7 mouse cellular contexts compared by ENCODE assay signal in genomic region chr1:52844354-52844753, GRCm38 (mm10). TPM values are rescaled to one million over a fixed set of nuclear protein-coding genes. Genes with fewer than 3 reads are reported as not detected.
DNase-seq lines count a peak whose midpoint lies in the region; ATAC-seq and TF ChIP-seq lines count a peak whose summit lies in the region.

No protein-coding gene starts in this region.

- no peaks in the 10 kb centered on the region for H3K36me3 ChIP-seq in testis, adult 2 months (ENCODE audit: control insufficient read depth, insufficient read depth, low read length)
- no peaks in the 10 kb centered on the region for H3K36me3 ChIP-seq in forebrain, postnatal 0 days (ENCODE audit: insufficient read depth)
- no peaks in the 10 kb centered on the region for H3K36me3 ChIP-seq in limb, embryonic 14.5 days (ENCODE audit: control insufficient read depth, insufficient read depth, low read length)
- H3K36me3 ChIP-seq in stomach, embryonic 16.5 days (ENCODE audit: control insufficient read depth, insufficient read depth, low read length): no peaks in the 10 kb centered on the region

- H3K4me3 ChIP-seq in testis, adult 2 months (ENCODE audit: control insufficient read depth, low read depth, low read length): peak overlapping the region; percentile 84
- peak overlapping the region; percentile 67 for H3K4me3 ChIP-seq in forebrain, postnatal 0 days (ENCODE audit: low read depth, low read length)
- peak overlapping the region; percentile 62 for H3K4me3 ChIP-seq in limb, embryonic 14.5 days (replicated peaks; ENCODE audit: low read length)
- peak overlapping the region; percentile 61 for H3K4me3 ChIP-seq in stomach, embryonic 16.5 days (replicated peaks; ENCODE audit: low read length)

- no peak for TF ChIP-seq POLR2A in testis, adult 2 months (IDR thresholded peaks at IDR 0.05; ENCODE audit: control insufficient read depth, low read depth, low read length)
- no peak for TF ChIP-seq POLR2A in limb, embryonic 14.5 days (IDR thresholded peaks at IDR 0.05; ENCODE audit: borderline replicate concordance, extremely low read depth, insufficient read depth, insufficient read length)

- no peak for DNase-seq in testis, postnatal 14 days (ENCODE audit: low spot score)
- no peak for DNase-seq in forebrain, postnatal 0 days
- no peak for DNase-seq in limb, embryonic 14.5 days (ENCODE audit: low spot score)
- no peak for DNase-seq in embryo, embryonic 9.5 days (ENCODE audit: extremely low spot score)
- DNase-seq in cerebellum, adult 18-20 months: no peak

- no peaks in the 10 kb centered on the region for H3K9me3 ChIP-seq in forebrain, postnatal 0 days (ENCODE audit: low read length)
- H3K9me3 ChIP-seq in limb, embryonic 14.5 days (ENCODE audit: control insufficient read depth, low read length): no peaks in the 10 kb centered on the region
- H3K9me3 ChIP-seq in stomach, embryonic 16.5 days (replicated peaks; ENCODE audit: control insufficient read depth, low read length): no peaks in the 10 kb centered on the region

- no peak; the same call in 1 of the 2 replicates for ATAC-seq in forebrain, postnatal 0 days
- no peak; the same call in 1 of the 2 replicates for ATAC-seq in limb, embryonic 14.5 days (ENCODE audit: low FRiP score, low read depth)
- ATAC-seq in stomach, embryonic 16.5 days (ENCODE audit: insufficient read depth, low FRiP score): no peak; the same call in 1 of the 2 replicates

- H3K4me2 ChIP-seq in forebrain, postnatal 0 days (ENCODE audit: low read depth): peak overlapping the region; percentile 77
- peak overlapping the region; percentile 69; the same call in 1 of the 2 replicates for H3K4me2 ChIP-seq in limb, embryonic 14.5 days (replicated peaks; ENCODE audit: low read depth, low read length, severe bottlenecking)
- peak overlapping the region; percentile 93 for H3K4me2 ChIP-seq in stomach, embryonic 16.5 days (ENCODE audit: low read depth, low read length)

- TF ChIP-seq CTCF in testis, adult 2 months (IDR thresholded peaks at IDR 0.05; ENCODE audit: control insufficient read depth, insufficient read depth, insufficient replicate concordance, low read depth, low read length): no peak
- TF ChIP-seq CTCF in forebrain, postnatal 0 days (IDR thresholded peaks at IDR 0.05; ENCODE audit: low read depth): no peak

- H3K27me3 ChIP-seq in testis, adult 2 months (ENCODE audit: control insufficient read depth, insufficient read depth, low read length): no peaks in the 10 kb centered on the region
- H3K27me3 ChIP-seq in forebrain, postnatal 0 days (ENCODE audit: insufficient read depth, low read length): no peaks in the 10 kb centered on the region
- no peaks in the 10 kb centered on the region for H3K27me3 ChIP-seq in limb, embryonic 14.5 days (ENCODE audit: control insufficient read depth, insufficient read depth, low read length)
- H3K27me3 ChIP-seq in stomach, embryonic 16.5 days (ENCODE audit: control insufficient read depth, insufficient read depth, low read length): no peaks in the 10 kb centered on the region

- peaks cover 2% of the 10 kb centered on the region for H3K4me1 ChIP-seq in testis, adult 2 months (ENCODE audit: control insufficient read depth, insufficient read depth, low read length)
- H3K4me1 ChIP-seq in forebrain, postnatal 0 days (ENCODE audit: insufficient read depth): no peaks in the 10 kb centered on the region; the same call in 1 of the 2 replicates
- H3K4me1 ChIP-seq in limb, embryonic 14.5 days (ENCODE audit: control insufficient read depth, insufficient read depth, low read length): peaks cover 5% of the 10 kb centered on the region; the same call in 1 of the 2 replicates
- no peaks in the 10 kb centered on the region; the same call in 1 of the 2 replicates for H3K4me1 ChIP-seq in stomach, embryonic 16.5 days (ENCODE audit: control insufficient read depth, insufficient read depth, low read length)

- H3K9ac ChIP-seq in forebrain, postnatal 0 days: peak overlapping the region; percentile 70
- H3K9ac ChIP-seq in limb, embryonic 14.5 days (ENCODE audit: low read depth, low read length, severe bottlenecking): no peak overlapping the region
- H3K9ac ChIP-seq in stomach, embryonic 16.5 days (ENCODE audit: low read length): no peak overlapping the region

- 22% methylated on average over 3 of the region's 3 CpGs for WGBS in forebrain, postnatal 0 days
- 11% methylated on average over 3 of the region's 3 CpGs for WGBS in limb, embryonic 14.5 days
- WGBS in stomach, embryonic 16.5 days: 13% methylated on average over 3 of the region's 3 CpGs

- H3K27ac ChIP-seq in testis, adult 2 months (ENCODE audit: control insufficient read depth, insufficient read depth, low read depth, low read length): peak overlapping the region; percentile 17; the same call in 1 of the 2 replicates
- no peak overlapping the region for H3K27ac ChIP-seq in forebrain, postnatal 0 days (ENCODE audit: low read depth, low read length)
- no peak overlapping the region for H3K27ac ChIP-seq in limb, embryonic 14.5 days (replicated peaks; ENCODE audit: low read depth, low read length)
- peak overlapping the region; percentile 69 for H3K27ac ChIP-seq in stomach, embryonic 16.5 days (ENCODE audit: low read length)

RNA-seq across cellular contexts. Expression of gene Hibch, which starts 0.4 kb away (rescaled TPM):
- polyA plus RNA-seq in testis, adult 2 months (2012; rRNA removed): 3.6 and 5.0 TPM in 2 replicates
- total RNA-seq in forebrain, postnatal 0 days (2014; rRNA removed): 9.9 and 12.8 TPM in 2 replicates
- 15.2 and 15.4 TPM in 2 replicates for polyA plus RNA-seq in forebrain, postnatal 0 days (2015; fragmentation: Nextera tagmentation; extraction: Ambion mirVana)
- 18.4 and 20.4 TPM in 2 replicates for polyA plus RNA-seq in limb, embryonic 14.5 days (2012; rRNA removed)
- polyA plus RNA-seq in limb, embryonic 14.5 days (2014; fragmentation: Nextera tagmentation; extraction: Ambion mirVana): 24.4 and 25.7 TPM in 2 replicates
- 25.1 and 26.2 TPM in 2 replicates for polyA plus RNA-seq in stomach, embryonic 16.5 days (2015; fragmentation: Nextera tagmentation; extraction: Ambion mirVana)

RNA-seq across cellular contexts. Expression of gene Inpp1, which starts 26.9 kb away (rescaled TPM):
- polyA plus RNA-seq in testis, adult 2 months (2012; rRNA removed): 31.2 and 32.5 TPM in 2 replicates
- total RNA-seq in forebrain, postnatal 0 days (2014; rRNA removed): 38.5 and 38.6 TPM in 2 replicates
- 30.1 and 38.1 TPM in 2 replicates for polyA plus RNA-seq in forebrain, postnatal 0 days (2015; fragmentation: Nextera tagmentation; extraction: Ambion mirVana)
- 17.2 and 19.9 TPM in 2 replicates for polyA plus RNA-seq in limb, embryonic 14.5 days (2012; rRNA removed)
- polyA plus RNA-seq in limb, embryonic 14.5 days (2014; fragmentation: Nextera tagmentation; extraction: Ambion mirVana): 14.3 and 15.9 TPM in 2 replicates
- polyA plus RNA-seq in stomach, embryonic 16.5 days (2015; fragmentation: Nextera tagmentation; extraction: Ambion mirVana): 15.5 and 15.9 TPM in 2 replicates

Comparison
In these comparisons a context has a peak if more than half of its experiments do, and no peak if none do; other contexts are left out.
1. H3K27ac ChIP-seq: peak in testis, adult 2 months (single experiment) and stomach, embryonic 16.5 days (single experiment); none in forebrain, postnatal 0 days (single experiment) and limb, embryonic 14.5 days (single experiment).
2. Peak in every context shown above with its lines, with median percentiles within 50 percentile points of each other: H3K4me3 ChIP-seq and H3K4me2 ChIP-seq.